8 mouse cellular contexts compared by ENCODE assay signal in the genomic region with DNA sequence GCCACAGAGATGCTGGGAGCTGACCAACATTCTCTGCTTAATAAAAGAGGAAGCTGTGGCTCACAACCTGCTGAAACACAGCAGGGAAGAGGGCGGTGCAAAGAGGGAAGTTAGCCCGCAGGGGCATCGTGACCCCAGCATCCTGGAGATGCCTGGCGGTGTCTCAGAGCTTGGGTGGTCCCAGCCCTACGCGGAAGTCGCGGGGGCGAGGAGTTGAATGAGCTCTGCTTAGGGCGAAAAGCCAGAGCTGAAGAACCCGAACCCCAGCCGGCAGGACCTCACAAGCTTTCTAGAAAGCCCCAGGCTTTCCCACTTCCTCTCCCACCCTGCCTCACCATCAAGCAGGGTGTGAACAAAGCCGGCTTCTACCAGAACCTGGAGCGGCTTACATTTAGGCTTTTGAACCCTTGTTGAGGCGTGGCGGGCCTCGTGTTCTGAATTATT. TPM values are rescaled to one million over a fixed set of nuclear protein-coding genes. Genes with fewer than 3 reads are reported as not detected.
DNase-seq lines count a peak whose midpoint lies in the region; ATAC-seq lines count a peak whose summit lies in the region.

No protein-coding gene starts in this region.

- H3K4me2 ChIP-seq in heart, embryonic 13.5 days: peak overlapping the region; percentile 60
- peak overlapping the region; percentile 60 for H3K4me2 ChIP-seq in limb, embryonic 13.5 days (replicated peaks)
- peak overlapping the region; percentile 17; the same call in 1 of the 2 replicates for H3K4me2 ChIP-seq in midbrain, embryonic 14.5 days (ENCODE audit: low read length)

- peak overlapping the region; percentile 69 for H3K9ac ChIP-seq in heart, embryonic 13.5 days
- H3K9ac ChIP-seq in limb, embryonic 13.5 days: peak overlapping the region; percentile 35; the same call in 1 of the 2 replicates
- H3K9ac ChIP-seq in midbrain, embryonic 14.5 days (replicated peaks; ENCODE audit: low read length): no peak overlapping the region; the same call in 1 of the 2 replicates

- H3K4me1 ChIP-seq in heart, embryonic 13.5 days: peaks cover 32% of the 10 kb centered on the region
- peaks cover 27% of the 10 kb centered on the region for H3K4me1 ChIP-seq in limb, embryonic 13.5 days
- H3K4me1 ChIP-seq in midbrain, embryonic 14.5 days (ENCODE audit: control insufficient read depth, insufficient read depth, low read length): peaks cover 12% of the 10 kb centered on the region

- H3K9me3 ChIP-seq in heart, embryonic 13.5 days: no peaks in the 10 kb centered on the region
- no peaks in the 10 kb centered on the region for H3K9me3 ChIP-seq in limb, embryonic 13.5 days
- H3K9me3 ChIP-seq in midbrain, embryonic 14.5 days (ENCODE audit: control insufficient read depth, low read length): no peaks in the 10 kb centered on the region

- peak; percentile 82 for ATAC-seq in common myeloid progenitor, adult 5-6 weeks (replicated peaks; ENCODE audit: low read depth, poor library complexity, severe bottlenecking)
- no peak for ATAC-seq in heart, embryonic 13.5 days (ENCODE audit: extremely low read depth, insufficient number of reproducible peaks, low FRiP score, low TSS enrichment)
- peak; percentile 38; the same call in 1 of the 2 replicates for ATAC-seq in limb, embryonic 13.5 days (ENCODE audit: low FRiP score, low read depth)
- ATAC-seq in midbrain, embryonic 14.5 days (ENCODE audit: low FRiP score, low TSS enrichment): no peak

- DNase-seq in kidney, adult 9 months: peak; percentile 39
- no peak for DNase-seq in kidney, postnatal 25 days
- DNase-seq in midbrain, embryonic 14.5 days: no peak
- DNase-seq in thymus, postnatal 0 days (ENCODE audit: low spot score): peak; percentile 83
- no peak for DNase-seq in right cerebral cortex, postnatal 4 days

- peak overlapping the region; percentile 26 for H3K4me3 ChIP-seq in heart, embryonic 13.5 days
- peak overlapping the region; percentile 27 for H3K4me3 ChIP-seq in limb, embryonic 13.5 days
- H3K4me3 ChIP-seq in midbrain, embryonic 14.5 days (replicated peaks; ENCODE audit: low read depth, low read length): no peak overlapping the region

- H3K27me3 ChIP-seq in heart, embryonic 13.5 days (replicated peaks): peaks cover 6% of the 10 kb centered on the region; the same call in 1 of the 2 replicates
- no peaks in the 10 kb centered on the region for H3K27me3 ChIP-seq in limb, embryonic 13.5 days
- peaks cover 3% of the 10 kb centered on the region; the same call in 1 of the 2 replicates for H3K27me3 ChIP-seq in midbrain, embryonic 14.5 days (ENCODE audit: control insufficient read depth, insufficient read depth, low read length)

- WGBS in heart, embryonic 13.5 days: 7% methylated on average over 17 of the region's 17 CpGs
- WGBS in limb, embryonic 13.5 days: 3% methylated on average over 17 of the region's 17 CpGs
- WGBS in midbrain, embryonic 14.5 days: 4% methylated on average over 17 of the region's 17 CpGs

- peak overlapping the region; percentile 64 for H3K27ac ChIP-seq in heart, embryonic 13.5 days (replicated peaks)
- peak overlapping the region; percentile 73; the same call in 1 of the 2 replicates for H3K27ac ChIP-seq in limb, embryonic 13.5 days
- no peak overlapping the region for H3K27ac ChIP-seq in midbrain, embryonic 14.5 days (replicated peaks; ENCODE audit: low read depth, low read length)

- 0 out of 2 replicates have a peak, but pooled peaks cover 6% of the 10 kb centered on the region for H3K36me3 ChIP-seq in heart, embryonic 13.5 days
- H3K36me3 ChIP-seq in limb, embryonic 13.5 days: peaks cover 10% of the 10 kb centered on the region
- H3K36me3 ChIP-seq in midbrain, embryonic 14.5 days (ENCODE audit: control insufficient read depth, insufficient read depth, low read length): no peaks in the 10 kb centered on the region

RNA-seq across cellular contexts. Expression of a gene that starts 2.3 kb away (rescaled TPM):
- total RNA-seq in common myeloid progenitor, adult 5-6 weeks (2017): 15.5 and 15.8 TPM in 2 replicates
- polyA plus RNA-seq in heart, embryonic 13.5 days (2015; fragmentation: Nextera tagmentation; extraction: Ambion mirVana): 31.0 and 33.5 TPM in 2 replicates
- polyA plus RNA-seq in limb, embryonic 13.5 days (2015; fragmentation: Nextera tagmentation; extraction: Ambion mirVana): 51.8 and 56.1 TPM in 2 replicates
- polyA plus RNA-seq in midbrain, embryonic 14.5 days (2014; fragmentation: Nextera tagmentation; extraction: Ambion mirVana): 79.2 and 87.7 TPM in 2 replicates
- polyA plus RNA-seq in thymus, postnatal 0 days (2015; fragmentation: Nextera tagmentation; extraction: Ambion mirVana): 62.4 and 66.1 TPM in 2 replicates

RNA-seq across cellular contexts. Expression of a gene that starts 12.6 kb away (rescaled TPM):
- total RNA-seq in common myeloid progenitor, adult 5-6 weeks (2017): 4.3 and 4.6 TPM in 2 replicates
- polyA plus RNA-seq in heart, embryonic 13.5 days (2015; fragmentation: Nextera tagmentation; extraction: Ambion mirVana): 12.7 and 14.1 TPM in 2 replicates
- 31.1 and 32.4 TPM in 2 replicates for polyA plus RNA-seq in limb, embryonic 13.5 days (2015; fragmentation: Nextera tagmentation; extraction: Ambion mirVana)
- polyA plus RNA-seq in midbrain, embryonic 14.5 days (2014; fragmentation: Nextera tagmentation; extraction: Ambion mirVana): 11.6 and 15.2 TPM in 2 replicates
- polyA plus RNA-seq in thymus, postnatal 0 days (2015; fragmentation: Nextera tagmentation; extraction: Ambion mirVana): 22.8 and 26.5 TPM in 2 replicates

RNA-seq across cellular contexts. Expression of a gene that starts 12.8 kb away (rescaled TPM):
- total RNA-seq in common myeloid progenitor, adult 5-6 weeks (2017): 0.05 TPM in 1 of 2 replicates, not detected in the other
- polyA plus RNA-seq in heart, embryonic 13.5 days (2015; fragmentation: Nextera tagmentation; extraction: Ambion mirVana): 0.86 and 0.94 TPM in 2 replicates
- polyA plus RNA-seq in limb, embryonic 13.5 days (2015; fragmentation: Nextera tagmentation; extraction: Ambion mirVana): 3.1 and 3.5 TPM in 2 replicates
- 0.85 and 1.00 TPM in 2 replicates for polyA plus RNA-seq in midbrain, embryonic 14.5 days (2014; fragmentation: Nextera tagmentation; extraction: Ambion mirVana)
- 1.8 TPM in 2 replicates for polyA plus RNA-seq in thymus, postnatal 0 days (2015; fragmentation: Nextera tagmentation; extraction: Ambion mirVana)

RNA-seq across cellular contexts. Expression of a gene that starts 18.5 kb away (rescaled TPM):
- 115 and 170 TPM in 2 replicates for total RNA-seq in common myeloid progenitor, adult 5-6 weeks (2017)
- polyA plus RNA-seq in heart, embryonic 13.5 days (2015; fragmentation: Nextera tagmentation; extraction: Ambion mirVana): 101 and 102 TPM in 2 replicates
- polyA plus RNA-seq in limb, embryonic 13.5 days (2015; fragmentation: Nextera tagmentation; extraction: Ambion mirVana): 129 and 141 TPM in 2 replicates
- polyA plus RNA-seq in midbrain, embryonic 14.5 days (2014; fragmentation: Nextera tagmentation; extraction: Ambion mirVana): 107 and 115 TPM in 2 replicates
- 196 and 207 TPM in 2 replicates for polyA plus RNA-seq in thymus, postnatal 0 days (2015; fragmentation: Nextera tagmentation; extraction: Ambion mirVana)

RNA-seq across cellular contexts. Expression of a gene that starts 31.3 kb away (rescaled TPM):
- 1,082 and 1,177 TPM in 2 replicates for total RNA-seq in common myeloid progenitor, adult 5-6 weeks (2017)
- 273 and 282 TPM in 2 replicates for polyA plus RNA-seq in heart, embryonic 13.5 days (2015; fragmentation: Nextera tagmentation; extraction: Ambion mirVana)
- polyA plus RNA-seq in limb, embryonic 13.5 days (2015; fragmentation: Nextera tagmentation; extraction: Ambion mirVana): 415 TPM in 2 replicates
- 489 and 530 TPM in 2 replicates for polyA plus RNA-seq in midbrain, embryonic 14.5 days (2014; fragmentation: Nextera tagmentation; extraction: Ambion mirVana)
- polyA plus RNA-seq in thymus, postnatal 0 days (2015; fragmentation: Nextera tagmentation; extraction: Ambion mirVana): 505 and 542 TPM in 2 replicates

Comparison
In these comparisons a context has a peak if more than half of its experiments do, and no peak if none do; other contexts are left out.
1. DNase-seq: peak in kidney, adult 9 months (single experiment) and thymus, postnatal 0 days (single experiment); none in kidney, postnatal 25 days (0 of 2), midbrain, embryonic 14.5 days (single experiment) and right cerebral cortex, postnatal 4 days (single experiment).
2. ATAC-seq: peak in common myeloid progenitor, adult 5-6 weeks (single experiment) and limb, embryonic 13.5 days (single experiment); none in heart, embryonic 13.5 days (single experiment) and midbrain, embryonic 14.5 days (single experiment).
3. Peak in every context shown above with its lines, with median percentiles within 50 percentile points of each other: H3K4me2 ChIP-seq.